Mouse (Mus musculus) layer of hippocampus, adult 8-10 months (tissue): ENCODE measurements around the gene Ugt1a6a. TPM values are rescaled to one million over a fixed set of nuclear protein-coding genes. Genes with fewer than 3 reads are reported as not detected.

Source experiments
- DNase-seq, 2 experiments: peaks; one replicate each; pipeline ENCODE4 v3.0.0; 2022; ENCODE audit warnings: low spot score in 2 of 2
- total RNA-seq, 4 experiments: library from RNA; stranded (reverse); gene quantifications; 2 replicates each; pipeline ENCODE4 v1.2.4; 2022

The Ugt1a6a gene
- total RNA-seq, 4 experiments from 2014 or later = 1.4 to 4.1 (median 2.2) TPM

- DNase-seq = no peak
Observed at GRCm38 (mm10) chr1:88247660-88248059, 113.1 kb downstream of the Ugt1a6a start.

GRCm38 (mm10) chr1:88248658-88249057 is 114.0 kb downstream of the Ugt1a6a start:
- no peak for DNase-seq

GRCm38 (mm10) chr1:88249596-88249995 is 115.0 kb downstream of the Ugt1a6a start:
- no peak for DNase-seq

- no peak for DNase-seq
Observed at GRCm38 (mm10) chr1:88250023-88250422, 115.4 kb downstream of the Ugt1a6a start.

GRCm38 (mm10) chr1:88253106-88253505 is 118.5 kb downstream of the Ugt1a6a start:
- no peak for DNase-seq

- DNase-seq = no peak
Observed at GRCm38 (mm10) chr1:88253540-88253939, 118.9 kb downstream of the Ugt1a6a start.

- DNase-seq = peak in 1 of 2 experiments; percentile 26
Observed at GRCm38 (mm10) chr1:88254793-88255465, 120.3 kb downstream of the Ugt1a6a start.

GRCm38 (mm10) chr1:88255466-88255857 is 120.9 kb downstream of the Ugt1a6a start:
- DNase-seq = no peak

GRCm38 (mm10) chr1:88255989-88256754 is 121.6 kb downstream of the Ugt1a6a start:
- peak in 1 of 2 experiments; percentile 22 for DNase-seq

- DNase-seq = no peak
Observed at GRCm38 (mm10) chr1:88256886-88257663, 122.5 kb downstream of the Ugt1a6a start.

GRCm38 (mm10) chr1:88257681-88258080 is 123.1 kb downstream of the Ugt1a6a start:
- DNase-seq = no peak

GRCm38 (mm10) chr1:88258361-88258760 is 123.8 kb downstream of the Ugt1a6a start:
- no peak for DNase-seq

- DNase-seq = peak in 1 of 2 experiments; percentile 19
Observed at GRCm38 (mm10) chr1:88258881-88259642, 124.5 kb downstream of the Ugt1a6a start.

- no peak for DNase-seq
Observed at GRCm38 (mm10) chr1:88259643-88260024, 125.0 kb downstream of the Ugt1a6a start.

GRCm38 (mm10) chr1:88260114-88260513 is 125.5 kb downstream of the Ugt1a6a start:
- peak in 1 of 2 experiments; percentile 48 for DNase-seq

GRCm38 (mm10) chr1:88260604-88261377 is 126.2 kb downstream of the Ugt1a6a start:
- DNase-seq = no peak

GRCm38 (mm10) chr1:88261706-88262105 is 127.1 kb downstream of the Ugt1a6a start:
- no peak for DNase-seq

GRCm38 (mm10) chr1:88262255-88262654 is 127.6 kb downstream of the Ugt1a6a start:
- peak; percentile 29 to 63 for DNase-seq

- no peak for DNase-seq
Observed at GRCm38 (mm10) chr1:88262961-88263360, 128.4 kb downstream of the Ugt1a6a start.

GRCm38 (mm10) chr1:88263778-88264177 is 129.2 kb downstream of the Ugt1a6a start:
- no peak for DNase-seq
